Mouse (Mus musculus): Measurements from ENCODE around the gene Kcnk13.

Gene Kcnk13

GRCm38 (mm10) chr12:100015146-100015545, 50.8 kb downstream of the Kcnk13 start:
- no peak for DNase-seq (ENCODE audit: low spot score)

GRCm38 (mm10) chr12:100017709-100018108, 53.4 kb downstream of the Kcnk13 start:
- no peak for DNase-seq (ENCODE audit: low spot score)

- DNase-seq (ENCODE audit: low spot score) = no peak
Observed at GRCm38 (mm10) chr12:100022490-100022889, 58.2 kb downstream of the Kcnk13 start.

- DNase-seq (ENCODE audit: low spot score) = no peak
Observed at GRCm38 (mm10) chr12:100023821-100024365, 59.6 kb downstream of the Kcnk13 start.

GRCm38 (mm10) chr12:100025675-100026074, 61.4 kb downstream of the Kcnk13 start:
- DNase-seq (ENCODE audit: low spot score) = no peak

- no peak for DNase-seq (ENCODE audit: low spot score)
Observed at GRCm38 (mm10) chr12:100026715-100027245, 62.5 kb downstream of the Kcnk13 start.

- no peak for DNase-seq (ENCODE audit: low spot score)
Observed at GRCm38 (mm10) chr12:100027281-100027680, 63.0 kb downstream of the Kcnk13 start.

GRCm38 (mm10) chr12:100031681-100032080, 67.4 kb downstream of the Kcnk13 start:
- no peak for DNase-seq (ENCODE audit: low spot score)

- DNase-seq (ENCODE audit: low spot score) = no peak
Observed at GRCm38 (mm10) chr12:100032521-100032920, 68.2 kb downstream of the Kcnk13 start.

GRCm38 (mm10) chr12:100038741-100039262, 74.5 kb downstream of the Kcnk13 start:
- peak; percentile 17 for DNase-seq (ENCODE audit: low spot score)

- DNase-seq (ENCODE audit: low spot score) = no peak
Observed at GRCm38 (mm10) chr12:100042116-100042515, 77.8 kb downstream of the Kcnk13 start.

GRCm38 (mm10) chr12:100044704-100045103, 80.4 kb downstream of the Kcnk13 start:
- no peak for DNase-seq (ENCODE audit: low spot score)

GRCm38 (mm10) chr12:100050552-100050951, 86.3 kb downstream of the Kcnk13 start:
- DNase-seq (ENCODE audit: low spot score) = no peak

- no peak for DNase-seq (ENCODE audit: low spot score)
Observed at GRCm38 (mm10) chr12:100053617-100054016, 89.3 kb downstream of the Kcnk13 start.

- DNase-seq (ENCODE audit: low spot score) = no peak
Observed at GRCm38 (mm10) chr12:100061071-100061470, 96.8 kb downstream of the Kcnk13 start.

GRCm38 (mm10) chr12:100061826-100062225, 97.5 kb downstream of the Kcnk13 start:
- DNase-seq (ENCODE audit: low spot score) = no peak

GRCm38 (mm10) chr12:100062584-100062983, 98.3 kb downstream of the Kcnk13 start:
- no peak for DNase-seq (ENCODE audit: low spot score)

- DNase-seq (ENCODE audit: low spot score) = no peak
Observed at GRCm38 (mm10) chr12:100065109-100065508, 100.8 kb downstream of the Kcnk13 start.

- DNase-seq (ENCODE audit: low spot score) = no peak
Observed at GRCm38 (mm10) chr12:100067477-100067876, 103.2 kb downstream of the Kcnk13 start.

- peak; percentile 29 for DNase-seq (ENCODE audit: low spot score)
Observed at GRCm38 (mm10) chr12:100073201-100073672, 108.9 kb downstream of the Kcnk13 start.

GRCm38 (mm10) chr12:100075715-100076114, 111.4 kb downstream of the Kcnk13 start:
- no peak for DNase-seq (ENCODE audit: low spot score)

- no peak for DNase-seq (ENCODE audit: low spot score)
Observed at GRCm38 (mm10) chr12:100079636-100080286, 115.5 kb downstream of the Kcnk13 start.

- no peak for DNase-seq (ENCODE audit: low spot score)
Observed at GRCm38 (mm10) chr12:100088026-100088425, 123.7 kb downstream of the Kcnk13 start.

Measured in layer of hippocampus, adult 9-10 months (tissue).